Mouse (Mus musculus) heart, adult 9 months (tissue): ENCODE measurements around the gene Agbl5.

Experiments
- DNase-seq, 2 experiments: peaks; one replicate each; pipeline ENCODE4 v3.0.0; 2022; ENCODE audit warnings: low spot score in 2 of 2

The Agbl5 gene

DNA sequence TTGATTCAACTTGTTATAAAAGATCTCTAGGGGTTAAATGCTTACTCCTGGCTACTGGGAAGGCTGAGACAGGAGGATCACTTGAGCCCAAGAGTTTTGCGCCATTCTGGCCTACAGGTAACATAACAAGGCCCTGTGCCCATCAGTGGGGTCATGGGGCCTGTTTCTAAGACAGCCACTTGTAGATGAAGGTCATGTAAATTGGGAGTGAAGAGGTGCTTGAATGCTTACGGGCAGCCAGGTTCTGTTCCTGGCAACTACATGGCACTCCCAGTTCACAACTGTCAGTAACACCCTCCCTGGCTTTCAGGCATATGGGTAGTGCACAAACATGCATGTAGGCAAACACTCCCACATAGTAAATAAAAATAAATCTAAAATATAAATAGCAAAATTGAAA is 62.4 kb downstream of the Agbl5 start:
- no peak for DNase-seq

DNA sequence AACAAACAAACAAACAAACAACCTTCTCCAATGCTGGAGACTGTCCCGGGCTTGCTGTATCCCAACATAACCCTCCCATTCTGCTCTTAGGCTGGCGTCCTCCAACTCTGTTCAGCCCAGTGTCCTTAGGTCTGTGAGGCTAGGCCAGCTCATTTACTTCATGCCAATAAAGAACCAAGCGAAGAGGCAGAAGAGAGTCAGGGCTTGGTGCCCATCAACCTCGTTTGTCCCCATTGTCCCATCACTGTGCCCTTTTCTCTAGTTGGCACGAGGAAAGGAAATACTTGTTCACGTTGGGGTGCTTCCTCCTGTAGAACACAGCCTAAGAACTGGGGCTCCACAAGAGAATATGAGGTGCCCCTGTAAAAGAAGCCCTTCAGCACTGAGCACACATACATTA is 63.2 kb downstream of the Agbl5 start:
- peak in 1 of 2 experiments; percentile 38 for DNase-seq

DNA sequence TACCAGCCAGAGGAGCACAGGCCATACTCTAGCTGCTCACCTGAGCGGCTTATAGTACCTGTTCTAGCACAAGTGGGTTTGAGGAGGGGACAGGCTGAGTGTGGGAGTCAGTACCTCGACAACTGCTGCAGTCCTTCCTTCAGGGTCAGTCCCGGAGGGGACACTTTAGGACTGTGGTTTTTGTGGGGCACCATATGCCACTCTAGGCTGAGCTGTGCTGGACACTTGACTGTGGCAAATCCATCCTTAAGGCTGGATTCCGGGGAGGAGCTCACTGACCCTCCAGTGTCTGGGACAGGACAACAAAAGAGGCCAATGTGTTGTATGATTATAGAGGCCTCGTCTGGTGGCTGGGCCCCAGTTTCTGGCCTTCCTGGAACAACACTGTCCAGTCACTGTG is 64.1 kb downstream of the Agbl5 start:
- no peak for DNase-seq

DNA sequence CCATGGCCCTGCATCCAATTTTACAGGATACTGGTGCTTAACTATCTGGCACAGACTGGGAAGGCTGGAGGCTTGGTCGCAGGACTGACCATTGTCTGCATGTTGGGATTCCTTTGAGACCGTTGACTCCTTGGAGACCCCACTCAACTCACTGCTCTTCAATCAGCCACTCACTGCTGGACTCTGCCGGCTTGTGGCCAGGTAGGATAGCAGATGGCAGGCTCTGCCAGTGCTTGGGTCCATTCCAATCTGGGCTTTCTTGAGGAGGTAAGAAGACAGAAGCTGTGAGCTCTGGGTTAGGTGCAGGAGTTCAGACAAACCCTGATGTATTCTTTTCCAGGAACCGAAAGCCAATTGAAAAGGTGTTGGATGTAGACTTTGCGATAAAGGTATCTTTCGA is 65.6 kb downstream of the Agbl5 start:
- DNase-seq = no peak

DNA sequence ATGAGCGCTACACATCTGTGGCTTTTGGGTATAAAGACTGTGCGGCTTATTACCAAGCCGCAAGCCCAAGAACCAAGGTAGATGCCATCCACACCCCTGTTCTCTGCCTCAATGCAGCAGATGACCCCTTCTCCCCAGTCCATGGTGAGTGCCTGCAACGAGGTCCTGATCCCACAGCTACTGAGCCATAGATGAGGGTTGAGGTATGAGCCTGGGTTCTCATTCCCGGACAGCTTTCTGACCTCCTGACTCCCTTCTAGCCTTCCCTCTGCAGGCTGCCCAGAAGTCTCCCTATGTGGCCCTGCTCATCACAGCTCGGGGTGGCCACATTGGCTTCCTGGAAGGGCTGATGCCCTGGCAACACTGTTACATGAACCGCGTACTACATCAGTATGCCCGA is 66.1 kb downstream of the Agbl5 start:
- DNase-seq = no peak

DNA sequence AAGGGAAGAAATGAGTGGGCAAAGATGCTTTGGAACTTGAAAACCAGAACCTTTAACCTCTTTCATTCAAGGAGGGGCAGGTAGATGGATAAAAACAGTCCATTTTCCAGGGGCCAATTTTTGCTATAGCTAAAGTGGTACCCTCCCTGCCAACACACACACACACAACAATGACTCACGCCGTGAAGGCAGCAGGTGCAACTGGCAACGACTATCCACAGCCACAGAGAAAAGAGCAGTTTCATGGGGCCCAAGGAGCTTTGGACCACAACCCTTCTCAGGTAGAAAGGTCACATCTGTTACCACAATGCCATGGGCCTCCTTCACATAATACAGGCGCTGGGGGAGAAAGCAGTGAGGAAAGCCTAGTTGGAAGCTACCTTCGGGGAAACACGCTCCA is 67.3 kb downstream of the Agbl5 start:
- DNase-seq = no peak
